8 mouse cellular contexts compared by ENCODE assay signal in genomic region chr11:109649206-109649605, GRCm38 (mm10). TPM values are rescaled to one million over a fixed set of nuclear protein-coding genes. Genes with fewer than 3 reads are reported as not detected.
DNase-seq lines count a peak whose midpoint lies in the region; ATAC-seq and TF ChIP-seq lines count a peak whose summit lies in the region.

Prkar1a (plus strand) TSS chr11:109649405.

- intact Hi-C loops in gastrocnemius, postnatal 14 days (cut with DNase I; ENCODE audit: low total_unique reads): no loop called here

- peak within 1 kb of the TSS; percentile 95 for H3K4me2 ChIP-seq in lung, embryonic 16.5 days (ENCODE audit: low read depth, low read length)
- H3K4me2 ChIP-seq in hindbrain, postnatal 0 days (ENCODE audit: low read depth, low read length): peak within 1 kb of the TSS; percentile 84
- H3K4me2 ChIP-seq in liver, embryonic 13.5 days: peak within 1 kb of the TSS; percentile 94

- peak within 1 kb of the TSS; percentile 70 for H3K27ac ChIP-seq in lung, embryonic 16.5 days (ENCODE audit: low read length)
- H3K27ac ChIP-seq in hindbrain, postnatal 0 days: peak within 1 kb of the TSS; percentile 98
- H3K27ac ChIP-seq in liver, embryonic 13.5 days: no peak within 1 kb of the TSS

- H3K4me3 ChIP-seq in lung, embryonic 16.5 days (ENCODE audit: low read length): peak within 1 kb of the TSS; percentile 94
- peak within 1 kb of the TSS; percentile 99 for H3K4me3 ChIP-seq in hindbrain, postnatal 0 days (ENCODE audit: low read length)
- H3K4me3 ChIP-seq in liver, embryonic 13.5 days (replicated peaks): peak within 1 kb of the TSS; percentile 97

- peak within 1 kb of the TSS; percentile 95 for H3K9ac ChIP-seq in lung, embryonic 16.5 days (ENCODE audit: low read length)
- H3K9ac ChIP-seq in hindbrain, postnatal 0 days (replicated peaks; ENCODE audit: low read length): peak within 1 kb of the TSS; percentile 99
- H3K9ac ChIP-seq in liver, embryonic 13.5 days: peak within 1 kb of the TSS; percentile 94

- no peaks in the 10 kb centered on the region for H3K9me3 ChIP-seq in lung, embryonic 16.5 days (ENCODE audit: control insufficient read depth, low read length)
- H3K9me3 ChIP-seq in hindbrain, postnatal 0 days (ENCODE audit: low read length): no peaks in the 10 kb centered on the region
- no peaks in the 10 kb centered on the region for H3K9me3 ChIP-seq in liver, embryonic 13.5 days (replicated peaks)

- WGBS in lung, embryonic 16.5 days: 7% methylated on average over 8 of the region's 8 CpGs
- WGBS in hindbrain, postnatal 0 days: 24% methylated on average over 8 of the region's 8 CpGs
- WGBS in liver, embryonic 13.5 days (ENCODE audit: insufficient replicate concordance): 4% methylated on average over 8 of the region's 8 CpGs

- no peak for ATAC-seq in lung, embryonic 16.5 days (ENCODE audit: low read depth)
- ATAC-seq in hindbrain, postnatal 0 days: no peak
- no peak for ATAC-seq in liver, embryonic 13.5 days (ENCODE audit: low read depth)

- TF ChIP-seq CTCF in hindbrain, postnatal 0 days (IDR thresholded peaks at IDR 0.05; ENCODE audit: low read depth): no peak

- H3K4me1 ChIP-seq in lung, embryonic 16.5 days (replicated peaks; ENCODE audit: control insufficient read depth, insufficient read depth, low read length): peaks cover 30% of the 10 kb centered on the region
- peaks cover 30% of the 10 kb centered on the region for H3K4me1 ChIP-seq in hindbrain, postnatal 0 days (ENCODE audit: insufficient read depth, low read length)
- H3K4me1 ChIP-seq in liver, embryonic 13.5 days (replicated peaks): peaks cover 47% of the 10 kb centered on the region

- peaks cover 4% of the 10 kb centered on the region; the same call in 1 of the 2 replicates for H3K36me3 ChIP-seq in lung, embryonic 16.5 days (ENCODE audit: control insufficient read depth, insufficient read depth, low read length)
- H3K36me3 ChIP-seq in hindbrain, postnatal 0 days (ENCODE audit: insufficient read depth, low read length): no peaks in the 10 kb centered on the region
- H3K36me3 ChIP-seq in liver, embryonic 13.5 days: peaks cover 10% of the 10 kb centered on the region

- H3K27me3 ChIP-seq in lung, embryonic 16.5 days (ENCODE audit: control insufficient read depth, insufficient read depth, low read depth, low read length): no peaks in the 10 kb centered on the region
- H3K27me3 ChIP-seq in hindbrain, postnatal 0 days (ENCODE audit: insufficient read depth, low read length): no peaks in the 10 kb centered on the region
- peaks cover 11% of the 10 kb centered on the region for H3K27me3 ChIP-seq in liver, embryonic 13.5 days

- DNase-seq in lung, postnatal 25 days (ENCODE audit: low spot score): no peak
- peak; percentile 48 for DNase-seq in cerebellum, adult 8-10 months
- DNase-seq in gastrocnemius, postnatal 14 days: no peak
- peak; percentile 63 for DNase-seq in hindbrain, postnatal 0 days (ENCODE audit: low spot score)
- DNase-seq in liver, embryonic 13.5 days: no peak
- peak; percentile 76 for DNase-seq in telencephalon, adult 2 months (ENCODE audit: low read depth, low spot score)
- no peak for DNase-seq in natural killer cell, adult 2 months (ENCODE audit: low spot score in 2 of 2)

RNA-seq across cellular contexts. Expression of gene Prkar1a, which starts in this region (rescaled TPM):
- polyA plus RNA-seq in lung, embryonic 16.5 days (2015; fragmentation: Nextera tagmentation; extraction: Ambion mirVana): 393 and 407 TPM in 2 replicates
- 100 to 1,000 TPM; 172 to 199 TPM for total RNA-seq in gastrocnemius, postnatal 14 days (2021)
- 190 and 198 TPM in 2 replicates for total RNA-seq in hindbrain, postnatal 0 days (2014; rRNA removed)
- polyA plus RNA-seq in hindbrain, postnatal 0 days (2015; fragmentation: Nextera tagmentation; extraction: Ambion mirVana): 425 and 435 TPM in 2 replicates
- polyA plus RNA-seq in liver, embryonic 13.5 days (2015; fragmentation: Nextera tagmentation; extraction: Ambion mirVana): 126 and 148 TPM in 2 replicates

Comparison
In these comparisons a context has a peak if more than half of its experiments do, and no peak if none do; other contexts are left out.
1. DNase-seq: peak in cerebellum, adult 8-10 months (single experiment), hindbrain, postnatal 0 days (single experiment) and telencephalon, adult 2 months (single experiment); none in lung, postnatal 25 days (single experiment), gastrocnemius, postnatal 14 days (single experiment), liver, embryonic 13.5 days (single experiment) and natural killer cell, adult 2 months (0 of 2).
2. Peak in every context shown above with its lines, with median percentiles within 50 percentile points of each other: H3K4me2 ChIP-seq, H3K4me3 ChIP-seq and H3K9ac ChIP-seq.